9 mouse cellular contexts compared by ENCODE assay signal in the genomic region with DNA sequence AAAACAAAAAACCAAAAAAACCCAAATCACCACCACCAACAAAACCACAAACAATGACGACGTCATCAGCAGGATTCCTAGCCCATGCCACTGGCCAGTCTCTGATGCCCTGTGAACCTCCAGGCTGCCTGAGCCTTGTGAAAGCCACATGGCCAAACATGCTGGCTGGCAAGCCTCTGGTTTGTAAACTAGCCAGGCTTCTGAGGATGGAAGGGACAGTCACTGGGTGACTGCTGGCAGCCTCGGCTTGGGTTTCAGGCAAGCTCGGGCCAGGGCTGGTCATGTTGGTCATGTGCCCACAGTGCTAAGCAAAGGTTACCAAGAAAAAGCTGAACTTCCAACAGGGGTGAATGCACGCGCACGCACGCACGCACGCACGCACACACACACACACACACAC. TPM values are rescaled to one million over a fixed set of nuclear protein-coding genes. Genes with fewer than 3 reads are reported as not detected.
DNase-seq lines count a peak whose midpoint lies in the region; ATAC-seq lines count a peak whose summit lies in the region.
"Had no signal": no experiment of that assay in that cellular context is flagged by ENCODE, and none has a peak within 500 bp of the region (broad histone marks: within the 10 kb centered on the region; RNA-seq: fewer than 3 reads in every experiment).

No protein-coding gene starts in this region.

- no peak overlapping the region for H3K27ac ChIP-seq in heart, embryonic 10.5 days

- peaks cover 97% of the 10 kb centered on the region for H3K36me3 ChIP-seq in heart, embryonic 10.5 days

- no peaks in the 10 kb centered on the region for H3K27me3 ChIP-seq in heart, embryonic 10.5 days (ENCODE audit: insufficient read depth, poor library complexity, severe bottlenecking)
- H3K27me3 ChIP-seq: megakaryocyte, embryonic 14.5 days had no signal

- no peak for ATAC-seq in frontal cortex, adult (ENCODE audit: low TSS enrichment)

- no peak overlapping the region for H3K4me3 ChIP-seq in heart, embryonic 10.5 days
- H3K4me3 ChIP-seq: megakaryocyte, embryonic 14.5 days had no signal

- no peaks in the 10 kb centered on the region for H3K9me3 ChIP-seq in heart, embryonic 10.5 days
- H3K9me3 ChIP-seq: megakaryocyte, embryonic 14.5 days had no signal

- H3K4me1 ChIP-seq in heart, embryonic 10.5 days = peaks cover 23% of the 10 kb centered on the region
- H3K4me1 ChIP-seq: megakaryocyte, embryonic 14.5 days had no signal

- WGBS in heart, embryonic 10.5 days = 95% methylated on average over 11 of the region's 11 CpGs

- peak; percentile 68 for DNase-seq in heart, adult 8-10 months (ENCODE audit: low spot score)
- no peak for DNase-seq in heart, embryonic 10.5 days (ENCODE audit: low spot score)
- peak; percentile 46 to 68 for DNase-seq in urinary bladder, adult 18-20 months (ENCODE audit: low spot score in 2 of 2)
- DNase-seq in urinary bladder, postnatal 10 days (ENCODE audit: low spot score) = no peak
- DNase-seq in gastrocnemius, postnatal 10 days = peak; percentile 85
- peak; percentile 33 to 81 for DNase-seq in urinary bladder, postnatal 36 days (ENCODE audit: low spot score in 2 of 2)
- DNase-seq in retina, embryonic 14.5 days (ENCODE audit: low spot score) = no peak

RNA-seq across cellular contexts. Expression of a gene that starts 18.3 kb away (rescaled TPM):
- total RNA-seq in heart, adult 8-10 months (2022) = under 1 TPM in 2 of 4 experiments, not detected in 2; 0.19 to 0.24 TPM
- polyA plus RNA-seq in heart, embryonic 10.5 days (2016; fragmentation: Nextera tagmentation; extraction: Ambion mirVana) = 1.1 and 2.6 TPM in 2 replicates
- total RNA-seq in gastrocnemius, postnatal 10 days (2021) = 1 to 10 TPM; 1.6 to 2.3 TPM

Comparison
In these comparisons a context has a peak if more than half of its experiments do, and no peak if none do; other contexts are left out.
1. DNase-seq: peak in heart, adult 8-10 months (single experiment), urinary bladder, adult 18-20 months (2 of 2), gastrocnemius, postnatal 10 days (single experiment) and urinary bladder, postnatal 36 days (2 of 2); none in heart, embryonic 10.5 days (single experiment), urinary bladder, postnatal 10 days (single experiment) and retina, embryonic 14.5 days (single experiment).